Mouse (Mus musculus): ENCODE measurements around the gene Prps1.

GRCm38 (mm10) chrX:140518351-140518750 is 61.9 kb downstream of the Prps1 start:
- no peak for TF ChIP-seq CTCF (conservative IDR thresholded peaks at IDR 0.05; ENCODE audit: low read length)
- no peak for TF ChIP-seq POU5F1 (IDR thresholded peaks at IDR 0.05; ENCODE audit: borderline replicate concordance, low read length)
- TF ChIP-seq NANOG (IDR thresholded peaks at IDR 0.05; ENCODE audit: borderline replicate concordance, low read length), result no peak

Data from E14TG2a.4 (cell line).